Mouse (Mus musculus): ENCODE measurements around the gene Vmn2r7.
A peak's percentile ranks its signal among the peaks of the same experiment; 100 is the strongest.
"Not testable (repeated sequence)": the region's sequence is repeated elsewhere in the genome, so short reads cannot be mapped to it uniquely, and the experiment has no call there.

Gene Vmn2r7

GRCm38 (mm10) chr3:64844665-64845064, at the start of gene Vmn2r7:
Vmn2r7 (minus strand) TSS chr3:64844765.
- DNase-seq = not testable (repeated sequence)

- no peak for DNase-seq
These were observed 45.2 kb upstream of the Vmn2r7 start for GRCm38 (mm10) chr3:64889725-64890124.

DNA sequence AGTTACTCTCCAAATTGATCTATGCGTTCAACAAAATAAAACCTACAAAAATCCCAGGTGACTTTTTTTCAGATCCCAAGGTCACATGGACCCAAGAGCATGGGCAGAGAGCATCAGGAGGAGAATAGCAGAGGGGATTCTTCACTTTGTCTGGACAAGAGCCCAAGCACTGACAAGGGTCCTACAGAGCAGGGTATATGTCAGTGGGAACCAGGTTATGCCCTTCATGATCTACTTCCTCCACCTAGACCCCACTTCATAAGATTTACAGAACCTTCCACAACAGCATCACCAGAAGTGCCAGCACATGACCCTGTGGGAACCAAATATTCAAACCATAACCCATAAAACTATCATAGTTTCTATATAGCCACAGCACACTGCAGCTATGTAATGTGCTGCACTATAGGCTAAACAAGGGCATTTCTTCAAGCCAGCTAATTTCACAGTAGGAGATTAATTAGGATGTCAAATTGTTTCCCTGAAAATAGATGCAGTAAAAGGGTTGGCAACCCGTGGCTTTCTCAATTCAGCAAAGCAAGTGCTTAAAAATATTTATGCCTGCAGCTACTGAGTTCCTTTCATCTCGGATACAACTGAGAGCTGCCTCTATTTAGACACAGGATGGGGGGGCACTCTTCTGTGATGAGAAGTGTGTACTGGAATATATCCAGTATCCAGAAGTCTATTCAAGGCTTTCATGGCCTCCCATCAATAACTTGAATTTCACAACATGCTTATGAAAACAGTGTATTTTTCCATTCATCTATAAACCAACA, 33.8 kb upstream of the Vmn2r7 start:
- DNase-seq = no peak

DNA sequence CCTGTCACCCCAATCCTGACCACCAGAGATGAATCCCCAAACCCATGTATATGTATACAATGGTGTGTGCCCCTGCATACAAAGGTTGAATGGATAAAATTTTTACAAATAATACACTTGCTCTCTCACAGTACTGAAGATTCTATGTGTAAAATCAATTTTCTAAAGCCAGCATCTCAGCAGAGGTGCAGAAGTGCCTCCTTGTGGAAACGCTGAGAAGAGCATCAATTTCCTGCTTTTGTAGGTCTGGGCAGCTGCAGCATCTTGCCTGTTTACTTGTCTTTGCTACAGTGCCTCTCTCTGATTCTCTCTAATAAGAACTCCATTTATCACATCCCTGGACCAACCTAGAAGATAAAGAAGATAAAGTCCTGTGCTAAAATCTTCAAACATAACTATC, 32.1 kb upstream of the Vmn2r7 start:
- DNase-seq = peak; percentile 12

GRCm38 (mm10) chr3:64842881-64843280, 1.7 kb downstream of the Vmn2r7 start:
- no peak for DNase-seq

GRCm38 (mm10) chr3:64842299-64842698, 2.3 kb downstream of the Vmn2r7 start:
- peak; percentile 62 for DNase-seq

- peak; percentile 9 for DNase-seq
These were observed 13.4 kb downstream of the Vmn2r7 start for GRCm38 (mm10) chr3:64831134-64831533.

DNA sequence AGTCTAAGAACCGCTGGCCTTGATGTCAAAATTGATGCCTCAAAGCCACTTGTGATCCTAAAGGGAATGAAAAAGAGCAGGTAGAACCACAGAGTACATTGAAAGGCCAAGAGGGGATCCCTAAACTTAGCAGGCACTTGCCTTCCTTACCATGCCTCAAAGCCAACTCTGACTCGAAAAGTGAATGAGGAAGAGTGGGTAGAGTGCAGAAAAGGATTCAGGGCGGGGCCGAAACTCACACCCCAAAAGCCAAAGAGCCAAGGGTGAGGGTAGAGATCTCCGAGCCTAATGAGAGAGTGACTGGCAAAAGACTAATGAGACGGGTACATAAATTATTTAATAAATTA, 53.3 kb downstream of the Vmn2r7 start:
- DNase-seq = no peak

- peak; percentile 70 for DNase-seq
These were observed 53.9 kb downstream of the Vmn2r7 start for GRCm38 (mm10) chr3:64790509-64791244.

DNA sequence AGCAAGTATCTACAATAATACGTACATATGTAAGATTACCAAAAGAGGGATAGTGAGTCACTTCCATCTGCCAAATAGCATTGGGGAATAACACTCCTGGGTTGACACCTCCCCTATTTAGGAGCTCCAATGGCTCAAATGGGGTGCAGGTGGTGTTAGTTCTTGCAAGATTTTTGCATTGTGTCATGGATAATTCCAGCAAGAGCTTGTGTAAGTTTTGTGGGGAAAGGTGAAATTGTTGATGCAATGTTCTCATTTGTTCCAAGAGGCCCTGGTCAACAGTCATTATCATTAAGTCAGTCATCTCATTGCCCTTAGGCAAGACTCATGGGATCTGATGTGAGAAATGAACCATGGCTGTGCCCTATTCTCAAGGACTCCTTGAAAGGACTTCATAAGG, 61.7 kb downstream of the Vmn2r7 start:
- no peak for DNase-seq

GRCm38 (mm10) chr3:64772132-64772531, 72.4 kb downstream of the Vmn2r7 start:
- DNase-seq = peak; percentile 2

DNA sequence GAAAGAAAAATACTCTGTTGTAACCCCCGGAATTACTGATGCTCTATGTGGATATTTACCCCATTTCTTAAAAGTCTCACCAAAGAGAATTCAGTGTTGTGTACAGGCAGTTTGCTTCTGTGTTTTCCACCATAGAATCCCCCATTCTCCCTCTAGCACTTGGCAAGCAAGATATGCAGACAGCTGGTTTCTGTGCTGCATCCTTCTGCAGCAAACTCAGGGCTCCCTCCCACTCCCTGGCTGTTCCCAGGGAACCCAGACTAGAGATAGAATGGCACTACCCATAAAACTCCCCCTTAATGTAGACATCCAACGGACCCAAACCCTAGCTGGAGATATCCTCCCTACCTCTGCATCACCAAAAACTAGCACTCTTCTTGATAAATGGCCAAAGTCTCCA, 88.4 kb downstream of the Vmn2r7 start:
- no peak for DNase-seq

- not testable (repeated sequence) for DNase-seq
These were observed 117.2 kb downstream of the Vmn2r7 start for GRCm38 (mm10) chr3:64727187-64727970.

DNA sequence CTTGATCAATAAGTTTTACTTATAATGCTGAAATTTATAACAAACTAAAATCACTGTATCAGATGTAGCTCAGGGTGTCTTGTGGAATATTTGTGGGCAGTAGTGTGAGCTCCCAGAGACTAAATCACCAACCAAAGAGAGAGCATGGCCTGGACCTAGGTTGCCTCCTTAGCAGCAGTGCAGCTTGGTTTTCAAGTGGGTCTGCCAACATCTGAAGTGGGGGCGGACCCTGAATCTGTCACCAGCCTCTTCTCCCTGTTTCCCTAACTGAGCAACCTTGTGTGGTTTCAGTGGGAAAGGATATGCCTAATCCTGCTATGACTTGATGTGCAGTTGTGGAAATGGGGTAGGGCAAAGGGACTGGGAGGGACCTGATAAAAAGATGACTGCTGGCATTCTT, 118.8 kb downstream of the Vmn2r7 start:
- not testable (repeated sequence) for DNase-seq

DNA sequence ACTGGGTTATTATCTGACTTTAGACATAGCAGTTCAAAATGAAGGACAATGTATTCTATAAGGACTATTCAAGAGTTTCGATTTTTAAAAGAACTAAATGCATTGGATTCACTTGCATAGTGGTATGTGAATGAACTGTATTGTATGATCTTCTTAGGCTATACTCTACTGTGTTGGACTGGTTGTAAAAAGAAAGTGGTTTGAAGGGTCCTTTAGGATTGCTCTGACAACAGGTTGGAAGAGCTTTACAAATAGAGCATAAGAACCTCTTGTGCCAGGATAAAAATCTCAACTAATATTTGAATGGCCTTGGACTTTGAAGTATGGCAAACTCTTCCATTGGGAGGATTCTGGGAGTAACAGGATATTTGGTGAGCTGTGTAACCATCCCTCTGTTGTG, 168.5 kb downstream of the Vmn2r7 start:
- not testable (repeated sequence) for DNase-seq

Measured in embryo, embryonic 11 days (tissue).